Mouse (Mus musculus): ENCODE measurements around the gene Adora3. TPM values are rescaled to one million over a fixed set of nuclear protein-coding genes. Genes with fewer than 3 reads are reported as not detected.
"Not testable (repeated sequence)": the region's sequence is repeated elsewhere in the genome, so short reads cannot be mapped to it uniquely, and the experiment has no call there.

Gene Adora3
- polyA plus RNA-seq, 1 experiment from 2014 or later, result 4.6 TPM

DNA sequence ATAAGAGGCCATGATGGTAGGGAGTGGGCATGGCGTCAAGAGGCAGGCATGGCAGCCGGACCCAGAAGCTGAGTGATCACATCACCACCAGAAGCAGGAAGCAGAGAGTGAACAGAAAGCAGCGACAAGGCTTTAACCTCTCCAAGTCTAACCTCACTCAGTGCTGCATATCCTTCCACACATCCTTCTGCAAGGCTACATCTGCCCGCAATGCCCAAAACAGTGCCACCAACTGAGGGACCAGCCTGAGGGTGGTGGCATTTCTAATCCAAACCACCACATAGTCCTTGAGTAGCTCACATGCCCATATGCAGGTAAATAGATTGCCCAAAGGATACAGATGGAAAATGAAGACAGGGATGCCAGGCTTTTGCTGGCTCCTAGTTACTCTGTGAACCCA, 38.3 kb downstream of the Adora3 start:
- Histone ChIP-seq H3K4me3 (no peak overlapping the region), H3K27ac (no peak overlapping the region), H3K9me3 (no peaks in the 10 kb centered on the region), H3K9ac (no peak overlapping the region), H3K36me3 (no peaks in the 10 kb centered on the region), H3K27me3 (no peaks in the 10 kb centered on the region), H3K4me2 (no peak overlapping the region), H3K4me1 (no peaks in the 10 kb centered on the region)
- 91% methylated on average over 4 of the region's 4 CpGs for WGBS
- no peak for ATAC-seq (ENCODE audit: insufficient number of reproducible peaks, low FRiP score, low TSS enrichment, low read depth)

DNA sequence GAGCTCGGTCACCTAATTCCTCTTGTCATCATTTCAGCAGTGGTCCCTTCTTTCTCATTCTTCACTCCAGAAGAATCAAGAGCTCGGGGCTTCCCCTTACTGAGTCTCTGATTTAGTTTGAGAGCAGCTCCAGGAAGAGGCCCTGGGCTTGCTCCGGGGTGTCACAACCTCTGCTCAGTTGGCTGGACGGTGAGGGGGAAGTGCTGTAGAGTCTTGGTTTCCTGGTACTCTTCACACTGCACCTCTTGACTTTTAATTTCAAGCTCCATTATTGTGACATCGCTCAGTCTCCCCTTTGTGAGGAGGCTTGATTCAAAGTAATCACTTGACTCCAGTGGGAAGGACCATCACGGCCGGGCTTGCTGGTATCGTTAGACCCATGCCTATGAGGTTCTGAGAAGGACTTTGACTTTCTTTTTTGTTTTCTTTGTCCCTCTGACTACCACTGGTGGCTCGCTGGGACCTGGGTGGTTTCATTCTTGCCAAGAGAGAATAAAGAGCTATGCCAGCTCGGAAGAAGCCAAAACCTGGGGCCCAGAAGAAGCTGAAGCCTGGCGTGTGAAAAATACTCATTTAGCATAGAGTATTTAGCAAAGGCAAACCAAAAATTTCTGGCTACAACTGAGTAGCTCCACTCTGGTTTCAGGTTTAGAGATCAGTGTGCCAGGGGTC, 40.0 kb downstream of the Adora3 start:
- Histone ChIP-seq H3K36me3 (no peaks in the 10 kb centered on the region), H3K27me3 (no peaks in the 10 kb centered on the region), H3K27ac (no peak overlapping the region), H3K9me3 (no peaks in the 10 kb centered on the region), H3K4me3 (no peak overlapping the region), H3K4me2 (no peak overlapping the region), H3K9ac (no peak overlapping the region), H3K4me1 (no peaks in the 10 kb centered on the region)
- no peak for ATAC-seq (ENCODE audit: insufficient number of reproducible peaks, low FRiP score, low TSS enrichment, low read depth)
- 82% methylated on average over 11 of the region's 11 CpGs for whole genome bisulfite sequencing

GRCm38 (mm10) chr3:105912097-105912880, 41.6 kb downstream of the Adora3 start:
- Histone ChIP-seq H3K9me3 (no peaks in the 10 kb centered on the region), H3K4me2 (no peak overlapping the region), H3K27me3 (no peaks in the 10 kb centered on the region), H3K4me1 (no peaks in the 10 kb centered on the region), H3K27ac (no peak overlapping the region), H3K4me3 (no peak overlapping the region), H3K36me3 (no peaks in the 10 kb centered on the region), H3K9ac (no peak overlapping the region)
- no peak for ATAC-seq (ENCODE audit: insufficient number of reproducible peaks, low FRiP score, low TSS enrichment, low read depth)
- 74% methylated on average over 9 of the region's 9 CpGs for WGBS

DNA sequence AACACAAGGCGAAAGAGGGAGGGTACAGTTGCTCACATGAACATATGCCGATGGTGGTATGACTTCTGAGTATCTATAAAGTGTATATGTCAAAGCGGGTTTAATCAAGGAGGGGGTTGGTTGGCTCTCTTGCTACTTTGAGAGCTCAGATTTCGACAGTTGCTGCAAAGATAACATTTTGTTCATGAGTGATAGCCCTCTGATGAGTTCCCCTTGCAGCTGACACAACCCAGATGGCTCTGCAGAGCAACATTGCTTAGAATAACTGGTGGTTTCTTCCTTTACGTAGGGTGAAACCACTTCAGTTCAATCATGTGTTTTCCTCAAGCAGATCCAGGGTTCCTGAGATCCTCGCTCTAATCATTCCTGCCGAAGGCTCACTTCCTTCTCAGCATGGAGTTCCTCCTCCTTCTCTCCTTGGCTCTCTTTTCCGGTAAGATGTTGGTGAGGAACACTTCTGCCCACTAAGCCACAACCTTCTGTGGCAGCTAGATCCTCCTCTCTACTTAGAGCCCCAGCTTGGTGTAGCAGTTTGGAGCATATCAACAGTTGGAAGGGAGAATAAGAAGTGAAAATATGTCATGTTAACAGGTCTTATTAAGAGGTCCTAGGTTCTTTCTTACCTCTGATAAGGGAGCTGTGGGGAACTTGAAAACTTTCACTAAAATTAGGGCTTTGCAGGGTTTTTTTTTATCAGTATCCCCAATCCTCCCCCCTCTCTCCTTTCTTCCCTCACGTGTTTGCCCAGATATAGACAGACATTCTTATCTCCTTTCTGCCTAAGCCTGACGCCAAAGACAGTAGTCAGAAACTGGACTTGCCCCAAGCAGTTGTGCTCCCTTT, 43.4 kb downstream of the Adora3 start:
- Histone ChIP-seq H3K27me3 (no peaks in the 10 kb centered on the region), H3K36me3 (no peaks in the 10 kb centered on the region), H3K4me2 (no peak overlapping the region), H3K9me3 (no peaks in the 10 kb centered on the region), H3K9ac (no peak overlapping the region), H3K27ac (no peak overlapping the region), H3K4me1 (no peaks in the 10 kb centered on the region), H3K4me3 (no peak overlapping the region)
- WGBS, result 65% methylated on average over 10 of the region's 10 CpGs
- ATAC-seq (ENCODE audit: insufficient number of reproducible peaks, low FRiP score, low TSS enrichment, low read depth), result no peak

GRCm38 (mm10) chr3:105915281-105915680, 44.6 kb downstream of the Adora3 start:
- H3K36me3 ChIP-seq, result no peaks in the 10 kb centered on the region
- H3K9ac ChIP-seq, result no peak overlapping the region
- H3K9me3 ChIP-seq, result no peaks in the 10 kb centered on the region
- H3K4me1 ChIP-seq, result no peaks in the 10 kb centered on the region
- H3K27ac ChIP-seq, result no peak overlapping the region
- no peaks in the 10 kb centered on the region for H3K27me3 ChIP-seq
- no peak for ATAC-seq (ENCODE audit: insufficient number of reproducible peaks, low FRiP score, low TSS enrichment, low read depth)
- no peak overlapping the region for H3K4me2 ChIP-seq
- H3K4me3 ChIP-seq, result no peak overlapping the region
- 33% methylated on average over 1 of the region's 1 CpGs for WGBS

DNA sequence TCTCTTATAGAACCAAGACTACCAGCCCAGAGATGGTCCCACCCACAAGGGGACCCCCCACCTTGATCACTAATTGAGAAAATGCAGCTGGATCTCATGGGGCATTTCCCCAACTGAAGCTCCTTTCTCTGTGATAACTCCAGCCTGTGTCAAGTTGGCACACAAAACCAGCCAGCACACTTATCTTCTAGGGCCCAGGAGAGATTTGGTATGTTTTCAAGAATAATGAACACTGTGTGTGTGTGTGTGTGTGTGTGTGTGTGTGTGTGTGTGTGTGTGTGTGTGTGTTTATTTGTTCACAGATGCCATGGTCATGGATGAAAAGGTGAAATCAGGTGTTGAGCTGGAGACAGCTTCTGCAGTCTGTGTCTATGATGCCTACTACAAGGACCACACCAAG, 45.8 kb downstream of the Adora3 start:
- H3K4me2 ChIP-seq; H3K9ac ChIP-seq; ATAC-seq (ENCODE audit: insufficient number of reproducible peaks, low FRiP score, low TSS enrichment, low read depth); H3K9me3 ChIP-seq; H3K36me3 ChIP-seq; H3K4me1 ChIP-seq; H3K4me3 ChIP-seq; H3K27ac ChIP-seq; H3K27me3 ChIP-seq: not testable (repeated sequence)

GRCm38 (mm10) chr3:105917656-105918354, 47.1 kb downstream of the Adora3 start:
- Histone ChIP-seq H3K4me2 (no peak overlapping the region), H3K27me3 (no peaks in the 10 kb centered on the region), H3K9me3 (no peaks in the 10 kb centered on the region), H3K4me1 (no peaks in the 10 kb centered on the region), H3K27ac (no peak overlapping the region), H3K9ac (no peak overlapping the region), H3K4me3 (no peak overlapping the region), H3K36me3 (no peaks in the 10 kb centered on the region)
- ATAC-seq (ENCODE audit: insufficient number of reproducible peaks, low FRiP score, low TSS enrichment, low read depth), result no peak
- 56% methylated on average over 10 of the region's 10 CpGs for WGBS

GRCm38 (mm10) chr3:105918355-105918745, 47.7 kb downstream of the Adora3 start:
- ATAC-seq (ENCODE audit: insufficient number of reproducible peaks, low FRiP score, low TSS enrichment, low read depth), result no peak
- H3K4me1 ChIP-seq, result no peaks in the 10 kb centered on the region
- no peak overlapping the region for H3K4me2 ChIP-seq
- WGBS, result 70% methylated on average over 3 of the region's 3 CpGs
- H3K9me3 ChIP-seq, result no peaks in the 10 kb centered on the region
- no peak overlapping the region for H3K4me3 ChIP-seq
- no peak overlapping the region for H3K9ac ChIP-seq
- H3K27ac ChIP-seq, result no peak overlapping the region
- H3K36me3 ChIP-seq, result no peaks in the 10 kb centered on the region
- no peaks in the 10 kb centered on the region for H3K27me3 ChIP-seq

GRCm38 (mm10) chr3:105920743-105921142, 50.1 kb downstream of the Adora3 start:
- ATAC-seq (ENCODE audit: insufficient number of reproducible peaks, low FRiP score, low TSS enrichment, low read depth); H3K4me2 ChIP-seq; H3K9me3 ChIP-seq; H3K36me3 ChIP-seq; H3K4me3 ChIP-seq; H3K27me3 ChIP-seq; H3K27ac ChIP-seq; H3K9ac ChIP-seq; H3K4me1 ChIP-seq: not testable (repeated sequence)

DNA sequence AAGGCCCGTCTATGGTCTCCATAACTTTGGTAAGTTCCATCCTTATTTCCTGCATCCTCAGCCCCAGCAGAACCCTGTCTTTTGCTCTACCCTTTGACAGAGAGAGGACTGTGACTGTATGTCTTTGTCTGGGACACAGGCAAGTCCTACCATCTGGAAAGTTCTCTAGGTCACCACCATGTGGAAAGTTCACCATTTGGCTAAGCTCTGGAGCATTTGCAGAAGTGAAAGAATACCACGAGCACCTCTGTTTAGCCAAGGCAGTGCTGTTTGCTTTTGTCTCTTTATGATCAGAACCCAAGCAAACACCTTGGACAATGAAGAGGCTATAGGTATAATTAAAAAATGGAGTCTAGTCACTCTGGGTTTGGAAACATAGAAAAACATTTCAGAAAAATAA, 51.3 kb downstream of the Adora3 start:
- Histone ChIP-seq H3K36me3 (no peaks in the 10 kb centered on the region), H3K4me3 (no peak overlapping the region), H3K9me3 (no peaks in the 10 kb centered on the region), H3K27me3 (no peaks in the 10 kb centered on the region), H3K27ac (no peak overlapping the region), H3K4me2 (no peak overlapping the region), H3K4me1 (no peaks in the 10 kb centered on the region), H3K9ac (no peak overlapping the region)
- ATAC-seq (ENCODE audit: insufficient number of reproducible peaks, low FRiP score, low TSS enrichment, low read depth), result no peak
- 67% methylated on average over 2 of the region's 2 CpGs for WGBS

DNA sequence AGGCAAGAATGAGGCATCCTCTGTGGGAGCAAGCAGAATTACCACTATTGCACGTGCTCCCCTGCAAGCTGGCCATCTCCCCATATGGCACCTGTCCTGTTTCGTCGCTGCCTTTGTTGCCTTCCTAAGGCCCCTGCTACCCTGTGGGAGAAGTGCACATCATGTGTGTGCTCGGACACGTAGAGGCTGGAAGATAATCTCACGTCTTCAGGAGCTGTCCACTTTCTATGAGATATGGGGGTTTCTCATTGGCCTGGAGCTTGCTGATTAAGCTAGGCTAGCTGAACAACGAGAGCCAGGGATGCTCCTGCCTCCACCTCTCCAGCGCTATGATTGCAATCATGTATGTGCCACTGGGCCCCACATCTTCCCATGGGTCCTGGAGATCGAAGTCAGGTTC, 54.0 kb downstream of the Adora3 start:
- Histone ChIP-seq H3K36me3 (no peaks in the 10 kb centered on the region), H3K27me3 (no peaks in the 10 kb centered on the region), H3K9ac (no peak overlapping the region), H3K4me3 (no peak overlapping the region), H3K9me3 (no peaks in the 10 kb centered on the region), H3K4me2 (no peak overlapping the region), H3K27ac (no peak overlapping the region), H3K4me1 (no peaks in the 10 kb centered on the region)
- WGBS, result 81% methylated on average over 9 of the region's 9 CpGs
- no peak for ATAC-seq (ENCODE audit: insufficient number of reproducible peaks, low FRiP score, low TSS enrichment, low read depth)

Measured in limb, embryonic 15.5 days (tissue).